Mouse (Mus musculus): ENCODE data around the gene Neo1.
"Not testable (repeated sequence)": the region's sequence is repeated elsewhere in the genome, so short reads cannot be mapped to it uniquely, and the experiment has no call there.

GRCm38 (mm10) chr9:58971154-58971553 lies 65.1 kb downstream of the Neo1 start:
- not testable (repeated sequence) for TF ChIP-seq POLR2A (IDR thresholded peaks at IDR 0.05; ENCODE audit: extremely low read depth, insufficient read depth, low read length); CTCF (IDR thresholded peaks at IDR 0.05; ENCODE audit: low read depth, low read length)

Data from liver, adult 2 months (tissue).